Mouse (Mus musculus): ENCODE results near the gene Aars2.

DNA sequence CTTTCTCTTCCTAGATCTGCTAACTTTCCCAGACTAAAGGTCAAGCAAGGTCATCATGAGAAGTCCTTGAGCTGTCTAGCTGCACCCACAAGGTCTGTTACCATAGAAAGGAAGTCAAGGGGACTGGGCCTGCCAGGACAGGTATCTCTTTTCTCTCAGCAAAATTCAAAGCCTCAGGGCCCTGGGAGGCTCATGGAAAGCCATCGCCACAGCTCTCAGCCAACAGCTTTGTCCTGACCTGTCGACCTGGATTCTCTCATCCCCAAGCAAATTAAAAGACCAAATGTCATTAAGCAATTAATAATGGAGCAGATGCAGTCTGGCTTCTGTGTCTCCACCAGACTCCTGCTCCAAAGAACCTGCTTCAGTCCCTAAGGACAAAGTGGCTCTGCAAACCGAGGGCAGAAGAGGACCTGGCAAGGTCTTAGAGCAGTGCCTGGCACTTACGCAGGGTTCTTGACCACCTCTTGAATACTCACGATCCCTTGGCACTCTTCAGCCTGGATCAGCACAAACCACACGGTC, 638 bp upstream of the Aars2 start:
- TF ChIP-seq CTCF (IDR thresholded peaks at IDR 0.05; ENCODE audit: borderline replicate concordance, control insufficient read depth, extremely low read depth, insufficient read depth, low read length, poor library complexity) (no peak), POLR2A (IDR thresholded peaks at IDR 0.05; ENCODE audit: control insufficient read depth, extremely low read depth, insufficient read depth, low read length, poor library complexity) (no peak)
